Mouse (Mus musculus) small intestine, adult 2 months (tissue): ENCODE data around the gene Slc22a23. TPM values are rescaled to one million over a fixed set of nuclear protein-coding genes. Genes with fewer than 3 reads are reported as not detected.

Experiments used
- H3K27ac ChIP-seq: fragments of 200-500 bp; 2 replicates; pipeline ENCODE4 v1.5.1; 2012; ENCODE audit warnings: low read depth, low read length, control low read depth, inconsistent platforms; ENCODE audit not compliant: insufficient read depth
- H3K27me3 ChIP-seq: fragments of 200-500 bp; 2 replicates; pipeline ENCODE4 v1.6.1; 2012; ENCODE audit warnings: mild to moderate bottlenecking, moderate library complexity, low read length, inconsistent platforms; ENCODE audit not compliant: control insufficient read depth, insufficient read depth
- H3K36me3 ChIP-seq: fragments of 200-500 bp; 2 replicates; pipeline ENCODE4 v1.6.1; 2012; ENCODE audit warnings: mild to moderate bottlenecking, low read length, control low read depth, inconsistent platforms; ENCODE audit not compliant: control insufficient read depth, insufficient read depth
- H3K4me1 ChIP-seq: fragments of 200-500 bp; 2 replicates; pipeline ENCODE4 v1.6.1; 2012; ENCODE audit warnings: low read length, inconsistent platforms, mixed read lengths; ENCODE audit not compliant: control insufficient read depth, insufficient read depth, insufficient read length
- H3K4me3 ChIP-seq: fragments of 200-500 bp; 2 replicates; pipeline ENCODE4 v1.5.1; 2012; ENCODE audit warnings: low read depth, mild to moderate bottlenecking, control low read depth, inconsistent platforms, low read length, moderate library complexity
- CTCF ChIP-seq: fragments of 200-500 bp; IDR thresholded peaks from 2 replicates; pipeline ENCODE4 v1.5.1; 2012; ENCODE audit warnings: low read depth, mild to moderate bottlenecking, control low read depth, inconsistent platforms, low read length, moderate library complexity, mixed read lengths; ENCODE audit not compliant: insufficient replicate concordance, insufficient read length; ENCODE audit errors: extremely low read depth
- POLR2A ChIP-seq: fragments of 200-500 bp; IDR thresholded peaks from 2 replicates; pipeline ENCODE4 v1.6.1; 2012; ENCODE audit warnings: low read depth, mild to moderate bottlenecking, control low read depth, inconsistent platforms, low read length, moderate library complexity
- WGBS: fragments of 180-500 bp; shearing (Covaris S2); methylation state at CpG from one replicate; pipeline ENCODE4 v1.1.7; 2018; 5-methylcytosine and 5-hydroxymethylcytosine counted together
- polyA plus RNA-seq: library from polyadenylated mRNA; depleted of rRNA; stranded (reverse); fragments of >200 nt; gene quantifications from 2 replicates; pipeline ENCODE4 v1.2.3, GENCODE M21; 2012

Gene Slc22a23
- polyA plus RNA-seq, 1 experiment, result 52.9 TPM

DNA sequence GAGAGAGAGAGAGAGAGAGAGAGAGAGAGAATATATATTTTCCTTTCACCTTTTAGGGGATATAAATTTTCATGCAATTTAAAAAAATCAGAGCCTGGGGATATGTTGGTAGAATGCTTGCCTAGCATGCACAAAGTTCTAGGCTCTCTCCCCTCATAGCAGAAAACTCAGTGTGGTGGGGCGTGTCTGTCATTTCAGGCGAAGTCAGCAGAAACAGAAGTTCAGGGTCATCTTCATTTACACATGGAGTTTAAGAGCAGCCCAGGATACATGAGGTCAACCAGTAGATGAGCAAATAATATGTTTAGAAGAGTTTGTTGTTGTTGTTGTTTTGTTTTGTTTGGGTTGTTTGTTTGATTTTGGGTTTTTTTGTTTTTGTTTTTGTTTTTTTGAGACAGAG is 33.4 kb downstream of the Slc22a23 start:
- Histone ChIP-seq H3K27me3 (no peaks in the 10 kb centered on the region), H3K27ac (no peak overlapping the region), H3K36me3 (no peaks in the 10 kb centered on the region), H3K4me1 (peaks cover 7% of the 10 kb centered on the region; the same call in 1 of the 2 replicates), H3K4me3 (no peak overlapping the region)
- TF ChIP-seq POLR2A (no peak), CTCF (no peak)
- WGBS, result 84% methylated on average over 2 of the region's 2 CpGs

DNA sequence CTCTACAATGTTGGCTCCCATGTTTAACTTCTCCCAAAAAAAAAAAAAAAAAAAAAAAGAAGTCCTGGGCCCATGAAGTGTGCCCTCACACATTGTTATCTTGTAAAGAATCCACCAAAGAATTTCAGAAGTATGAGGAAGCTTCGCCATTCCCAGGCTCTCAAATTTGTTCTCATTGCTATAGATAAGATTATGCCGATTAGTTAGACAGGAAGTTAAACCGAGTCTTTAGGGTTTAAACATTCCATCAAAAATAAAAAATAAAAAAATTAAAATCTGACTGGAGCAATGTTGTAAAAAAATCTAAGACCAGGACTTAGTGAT is 36.4 kb downstream of the Slc22a23 start:
- no peak for TF ChIP-seq POLR2A
- TF ChIP-seq CTCF, result no peak
- Histone ChIP-seq H3K4me3 (no peak overlapping the region), H3K27me3 (no peaks in the 10 kb centered on the region), H3K27ac (no peak overlapping the region), H3K36me3 (0 out of 2 replicates have a peak, but pooled peaks cover 2% of the 10 kb centered on the region), H3K4me1 (peaks cover 14% of the 10 kb centered on the region; the same call in 1 of the 2 replicates)
- WGBS, result 43% methylated on average over 3 of the region's 3 CpGs

DNA sequence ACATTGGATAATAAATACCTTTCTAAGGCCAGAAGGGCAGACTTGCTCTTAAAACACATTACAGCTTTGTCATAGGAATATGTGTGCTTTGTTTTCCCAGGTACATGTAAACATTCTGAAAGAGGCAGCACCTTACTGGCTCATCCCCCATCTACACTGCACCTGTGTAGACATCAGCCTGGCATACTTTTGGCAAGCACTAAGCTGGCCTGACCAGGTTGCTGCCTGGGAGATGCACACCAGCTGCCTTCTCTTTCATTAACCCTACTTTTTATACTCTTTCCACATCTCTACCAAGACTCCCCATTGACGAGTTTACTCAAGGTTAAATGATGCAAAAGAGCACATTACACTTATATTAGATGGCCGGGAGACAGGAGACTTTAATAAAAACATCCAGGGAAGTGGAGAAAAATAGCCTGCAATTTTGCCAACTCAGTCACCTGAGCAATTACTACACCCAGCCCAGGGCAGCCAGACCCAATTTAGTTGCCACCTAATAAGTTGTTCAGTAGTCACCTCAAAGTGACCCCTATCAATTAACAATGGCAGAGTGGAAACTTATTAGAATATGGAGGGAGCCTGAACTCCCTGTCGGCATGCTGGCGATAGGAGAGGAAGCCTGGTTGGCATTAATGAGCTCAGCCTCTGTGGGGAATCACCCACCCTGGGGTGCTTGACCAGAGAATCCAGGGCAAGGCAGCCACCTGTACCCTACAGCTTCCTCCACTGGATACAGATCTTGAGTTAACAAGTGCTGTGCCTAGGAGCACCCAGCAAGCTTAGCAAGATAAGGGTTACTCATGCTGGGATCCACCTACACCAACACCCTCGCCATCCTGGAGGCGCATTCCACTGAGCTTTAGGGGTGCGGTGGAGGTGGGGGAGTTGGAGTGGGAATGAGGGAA is 37.0 kb downstream of the Slc22a23 start:
- H3K4me1 ChIP-seq, result peaks cover 14% of the 10 kb centered on the region; the same call in 1 of the 2 replicates
- H3K36me3 ChIP-seq, result 0 out of 2 replicates have a peak, but pooled peaks cover 2% of the 10 kb centered on the region
- WGBS, result 74% methylated on average over 7 of the region's 7 CpGs
- TF ChIP-seq CTCF (no peak), POLR2A (no peak)
- H3K27ac ChIP-seq, result no peak overlapping the region
- H3K27me3 ChIP-seq, result no peaks in the 10 kb centered on the region
- no peak overlapping the region for H3K4me3 ChIP-seq

DNA sequence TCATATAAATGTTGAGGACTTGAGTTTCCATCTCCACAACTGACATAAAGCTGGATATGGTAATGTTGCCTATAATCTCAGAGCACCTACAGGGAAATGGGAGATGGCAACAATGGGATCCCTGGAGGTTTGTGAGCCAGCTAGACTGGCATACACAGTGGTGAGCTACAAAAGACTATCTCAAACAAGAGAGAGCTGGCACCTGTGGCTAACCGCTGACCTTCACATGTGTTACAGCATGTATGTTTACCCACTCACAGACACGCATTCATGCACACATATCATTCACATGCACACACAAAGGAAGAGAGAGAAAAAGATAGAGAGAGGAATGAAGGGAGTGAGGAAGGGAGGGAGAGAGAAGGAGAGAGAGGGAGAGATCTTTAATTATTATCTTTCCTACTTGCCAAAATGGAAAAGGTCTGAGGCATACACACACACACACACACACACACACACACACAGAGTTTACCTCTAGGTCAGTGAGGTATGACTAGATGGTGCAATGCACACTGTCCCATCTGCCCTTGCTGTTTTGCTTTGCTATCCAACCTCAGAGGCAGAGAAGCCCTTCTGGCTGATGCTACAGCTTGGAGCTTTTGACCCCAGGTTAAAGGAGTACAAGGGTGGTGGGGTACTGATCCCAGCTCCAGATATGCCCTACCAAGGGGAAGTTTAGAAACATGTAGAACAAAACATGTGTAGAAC is 38.9 kb downstream of the Slc22a23 start:
- no peak overlapping the region for H3K27ac ChIP-seq
- peaks cover 14% of the 10 kb centered on the region; the same call in 1 of the 2 replicates for H3K4me1 ChIP-seq
- no peak for TF ChIP-seq POLR2A
- no peak for TF ChIP-seq CTCF
- H3K36me3 ChIP-seq, result 0 out of 2 replicates have a peak, but pooled peaks cover 2% of the 10 kb centered on the region
- WGBS, result 91% methylated on average over 2 of the region's 2 CpGs
- H3K27me3 ChIP-seq, result no peaks in the 10 kb centered on the region
- no peak overlapping the region for H3K4me3 ChIP-seq

DNA sequence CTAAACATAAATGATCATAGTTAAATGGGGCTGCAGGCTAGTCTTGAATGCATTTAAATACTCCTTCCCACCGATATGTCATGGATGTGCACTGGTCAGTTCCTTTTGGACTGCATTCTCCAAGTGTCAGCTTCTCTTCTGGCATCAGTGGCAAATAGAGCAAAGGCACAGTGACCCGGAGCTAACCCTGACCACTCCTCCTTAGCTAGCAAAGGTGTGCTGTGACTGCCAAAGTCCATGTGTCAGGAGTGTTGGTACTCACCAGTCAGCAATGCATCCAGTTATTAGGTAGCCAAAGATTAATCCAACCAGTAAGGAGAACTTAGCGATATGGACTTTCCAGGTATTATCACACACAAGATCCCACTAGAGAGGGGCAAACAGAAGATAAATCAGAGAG is 40.1 kb downstream of the Slc22a23 start:
- 0 out of 2 replicates have a peak, but pooled peaks cover 2% of the 10 kb centered on the region for H3K36me3 ChIP-seq
- TF ChIP-seq CTCF, result no peak
- TF ChIP-seq POLR2A, result no peak
- 38% methylated on average over 3 of the region's 3 CpGs for WGBS
- H3K27ac ChIP-seq, result peak overlapping the region; percentile 15; the same call in 1 of the 2 replicates
- H3K4me1 ChIP-seq, result peaks cover 14% of the 10 kb centered on the region; the same call in 1 of the 2 replicates
- no peak overlapping the region for H3K4me3 ChIP-seq
- H3K27me3 ChIP-seq, result no peaks in the 10 kb centered on the region

DNA sequence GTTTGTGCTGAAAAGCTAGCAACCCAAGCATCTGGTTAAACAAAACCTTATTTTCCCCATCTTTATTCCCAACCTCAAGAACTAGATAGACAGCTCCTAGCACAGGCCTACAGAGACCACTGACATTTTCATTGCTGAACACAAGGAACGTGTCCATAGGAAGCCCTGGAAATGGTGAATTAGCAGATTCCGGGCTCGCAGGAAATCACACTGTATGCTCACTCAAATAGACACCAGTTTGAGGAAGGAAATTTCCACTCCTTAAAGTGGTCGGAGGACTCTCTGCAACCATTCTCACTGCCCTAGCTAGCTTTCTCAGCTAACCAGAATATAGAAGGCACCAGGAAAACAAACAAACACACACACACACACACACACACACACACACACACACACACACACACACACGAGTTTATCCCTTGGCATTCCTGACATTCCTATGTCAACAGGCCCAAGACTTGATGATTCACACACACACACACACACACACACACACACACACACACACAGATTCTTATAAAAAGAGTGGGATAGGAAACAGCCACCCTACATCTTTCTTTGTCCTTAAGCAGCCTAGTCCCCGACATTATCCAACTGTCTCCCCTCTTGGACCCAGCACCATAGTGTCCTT is 41.5 kb downstream of the Slc22a23 start:
- no peak for TF ChIP-seq CTCF
- TF ChIP-seq POLR2A, result no peak
- H3K27me3 ChIP-seq, result no peaks in the 10 kb centered on the region
- peaks cover 2% of the 10 kb centered on the region; the same call in 1 of the 2 replicates for H3K36me3 ChIP-seq
- H3K4me1 ChIP-seq, result peaks cover 24% of the 10 kb centered on the region; the same call in 1 of the 2 replicates
- 71% methylated on average over 6 of the region's 6 CpGs for WGBS
- H3K27ac ChIP-seq, result no peak overlapping the region
- H3K4me3 ChIP-seq, result no peak overlapping the region

DNA sequence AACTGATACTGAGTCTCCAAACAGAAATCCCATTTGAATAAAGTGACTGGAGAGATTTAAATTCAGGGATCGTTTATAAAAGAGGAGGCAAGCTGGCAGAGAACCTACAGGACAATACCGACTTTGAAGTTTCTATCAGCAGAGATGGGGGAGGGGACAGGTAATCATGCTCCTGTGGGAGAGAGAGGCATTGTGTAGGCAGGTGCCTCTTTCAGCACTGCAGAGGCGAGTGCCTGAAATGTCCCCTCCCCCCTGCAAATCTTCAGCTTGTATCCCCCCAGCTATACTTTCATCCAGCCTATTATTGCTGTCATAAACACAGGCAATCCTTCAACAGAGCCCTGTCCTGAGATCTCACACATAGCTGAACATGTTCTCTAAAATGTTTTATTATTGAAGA is 43.4 kb downstream of the Slc22a23 start:
- H3K36me3 ChIP-seq, result peaks cover 3% of the 10 kb centered on the region; the same call in 1 of the 2 replicates
- WGBS, result 36% methylated on average over 3 of the region's 3 CpGs

More for the DNA sequence above, 43.4 kb downstream of the Slc22a23 start:
- peaks cover 24% of the 10 kb centered on the region; the same call in 1 of the 2 replicates for H3K4me1 ChIP-seq
- H3K4me3 ChIP-seq, result no peak overlapping the region
- no peak overlapping the region for H3K27ac ChIP-seq
- TF ChIP-seq CTCF (no peak), POLR2A (no peak)
- H3K27me3 ChIP-seq, result no peaks in the 10 kb centered on the region
